Mouse (Mus musculus) liver, embryonic 18 days (tissue): ENCODE results near the gene Gm8020. TPM values are rescaled to one million over a fixed set of nuclear protein-coding genes. Genes with fewer than 3 reads are reported as not detected.

Source experiments
- polyA plus RNA-seq: library from polyadenylated mRNA; depleted of rRNA; stranded (reverse); fragments of >200 nt; gene quantifications from 2 replicates; pipeline ENCODE4 v1.2.3, GENCODE M21; 2012; rRNA removed

The Gm8020 gene
- polyA plus RNA-seq = not detected in 2 replicates

DNA sequence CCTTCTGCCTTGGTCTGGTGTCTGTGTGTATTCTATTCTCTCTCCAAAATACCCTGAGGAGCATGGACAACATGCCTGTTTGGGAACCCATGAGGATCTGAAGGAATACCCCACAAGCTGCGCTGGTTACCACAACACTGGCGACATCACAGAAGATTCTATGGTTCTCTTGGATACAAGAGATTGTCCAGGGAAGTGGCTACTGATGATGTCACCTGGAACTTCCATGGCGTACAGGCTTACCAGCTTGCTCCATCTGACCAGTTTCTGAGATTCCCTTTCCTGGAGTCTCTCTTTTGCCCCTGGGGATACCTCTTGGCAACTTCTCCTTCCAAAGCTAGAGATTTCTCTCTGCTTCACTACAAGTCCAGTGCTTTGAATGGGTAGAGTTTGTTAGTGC is at the start of gene Gm8020:
Gene Gm8020, minus strand, starts transcription at position 101 of the 400 bp plus-strand sequence.

DNA sequence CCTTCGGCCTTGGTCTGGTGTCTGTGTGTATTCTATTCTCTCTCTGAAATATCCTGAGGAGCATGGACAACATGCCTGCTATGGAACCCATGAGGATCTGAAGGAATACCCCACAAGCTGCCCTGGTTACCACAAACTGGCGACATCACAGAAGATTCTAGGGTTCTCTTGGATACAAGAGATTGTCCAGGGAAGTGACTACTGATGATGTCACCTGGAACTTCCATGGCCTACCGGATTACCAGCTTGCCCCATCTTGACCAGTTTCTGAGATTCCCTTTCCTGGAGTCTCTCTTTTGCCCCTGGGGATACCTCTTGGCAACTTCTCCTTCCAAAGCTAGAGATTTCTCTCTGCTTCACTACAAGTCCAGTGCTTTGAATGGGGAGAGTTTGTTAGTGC is 22.0 kb upstream of the Gm8020 start, which contains the start of gene Gm8024:
Gene Gm8024, minus strand, starts transcription at position 101 of the 400 bp plus-strand sequence.

DNA sequence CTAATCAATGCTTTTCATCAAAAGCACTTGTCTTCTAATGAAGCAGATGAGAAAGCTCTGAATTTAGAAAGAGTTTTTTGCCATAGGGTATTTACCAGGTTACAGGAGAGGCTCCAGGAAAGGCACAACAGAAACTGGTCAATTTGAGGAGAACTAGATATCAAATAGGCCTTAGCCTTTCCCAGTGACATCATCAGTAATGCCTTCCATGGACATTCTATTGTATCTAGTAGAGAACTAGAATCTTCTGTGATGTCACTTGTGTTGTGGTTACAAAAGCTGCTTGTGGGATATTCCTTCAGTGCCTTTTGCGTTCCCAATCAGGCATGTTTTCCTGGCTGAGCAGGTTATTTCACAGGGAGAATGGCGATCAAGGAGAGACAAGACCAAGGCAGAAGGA is 38.6 kb downstream of the Gm8020 start, which contains the start of gene Gm8011:
Gene Gm8011, plus strand, starts transcription at position 301 of the 400 bp plus-strand sequence.

Other genes with a start within 250 kb of the Gm8020 start
- not detected in 2 replicates for gene Gm17026, start 242.3 kb downstream of the Gm8020 start, polyA plus RNA-seq
- not detected in 2 replicates for gene Gm9611, start 205.0 kb downstream of the Gm8020 start, polyA plus RNA-seq
- gene Gm7995, start 192.1 kb downstream of the Gm8020 start, polyA plus RNA-seq = not detected in 2 replicates
- gene Gm8005, start 62.7 kb downstream of the Gm8020 start, polyA plus RNA-seq = not detected in 2 replicates
- not detected in 2 replicates for gene Gm8011, start 38.5 kb downstream of the Gm8020 start, polyA plus RNA-seq
- not detected in 2 replicates for gene Gm8024, start 21.9 kb upstream of the Gm8020 start, polyA plus RNA-seq
- gene Gm17124, start 97.5 kb upstream of the Gm8020 start, polyA plus RNA-seq = not detected in 2 replicates
- not detected in 2 replicates for gene Gm3633, start 139.6 kb upstream of the Gm8020 start, polyA plus RNA-seq
- not detected in 2 replicates for gene Gm10378, start 153.6 kb upstream of the Gm8020 start, polyA plus RNA-seq